Mouse (Mus musculus) spleen, postnatal 0 days (tissue): Measurements from ENCODE around the gene Fabp7. TPM values are rescaled to one million over a fixed set of nuclear protein-coding genes. Genes with fewer than 3 reads are reported as not detected.

Source experiments
- polyA plus RNA-seq: library from polyadenylated mRNA; unstranded; fragments of >200 nt; fragmentation: Nextera tagmentation; extraction: Ambion mirVana; gene quantifications from 2 replicates; pipeline ENCODE4 v1.2.1, GENCODE M21; 2015

Fabp7 gene
- polyA plus RNA-seq = 10.4 and 12.6 TPM in 2 replicates

DNA sequence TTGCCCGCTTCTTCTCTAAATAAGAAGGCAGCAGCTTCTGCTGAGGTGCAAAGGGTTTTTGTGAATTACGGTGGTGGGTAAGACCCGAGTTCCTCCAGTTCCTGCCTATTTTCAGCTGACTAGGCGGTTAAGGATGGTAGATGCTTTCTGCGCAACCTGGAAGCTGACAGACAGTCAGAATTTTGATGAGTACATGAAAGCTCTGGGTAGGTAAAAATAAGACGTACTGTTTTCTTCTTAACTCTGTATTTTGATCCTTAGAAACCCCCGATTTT is at the start of gene Fabp7:
Gene Fabp7, plus strand, starts transcription at position 6 of the 275 bp plus-strand sequence.

DNA sequence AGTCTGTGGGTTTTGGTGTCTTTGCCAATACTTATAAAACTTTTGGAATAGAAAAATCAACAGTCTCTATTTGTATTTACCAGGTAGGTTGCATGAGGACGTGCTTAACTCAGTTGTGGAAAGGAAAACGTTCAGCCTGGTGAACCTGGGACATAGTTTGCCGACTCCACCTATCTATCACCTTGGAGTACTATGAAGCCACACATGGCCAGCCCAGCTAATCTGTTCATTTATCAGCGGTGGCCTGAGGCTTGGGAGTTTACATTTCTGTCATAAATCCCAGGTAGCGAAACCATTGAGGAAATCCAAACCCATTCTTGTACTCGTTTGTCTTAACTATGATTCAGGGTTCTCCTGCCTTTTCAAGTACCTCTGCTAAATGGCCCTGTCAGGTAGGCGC is 9.3 kb downstream of the Fabp7 start, which contains the start of gene Smpdl3a:
Gene Smpdl3a, plus strand, starts transcription at position 318 of the 400 bp plus-strand sequence.

Other genes with a start within 250 kb of the Fabp7 start
- 3.1 and 5.4 TPM in 2 replicates for gene Pkib, start 152.9 kb upstream of the Fabp7 start, polyA plus RNA-seq
- gene Smpdl3a, start 9.5 kb downstream of the Fabp7 start, polyA plus RNA-seq = 31.4 and 37.0 TPM in 2 replicates